Mouse (Mus musculus) right cerebral cortex, postnatal 25 days (tissue): ENCODE results near the gene 1810055G02Rik.

Experiments
- DNase-seq: peaks from one replicate; pipeline ENCODE4 v3.0.0; 2022

Gene 1810055G02Rik

DNA sequence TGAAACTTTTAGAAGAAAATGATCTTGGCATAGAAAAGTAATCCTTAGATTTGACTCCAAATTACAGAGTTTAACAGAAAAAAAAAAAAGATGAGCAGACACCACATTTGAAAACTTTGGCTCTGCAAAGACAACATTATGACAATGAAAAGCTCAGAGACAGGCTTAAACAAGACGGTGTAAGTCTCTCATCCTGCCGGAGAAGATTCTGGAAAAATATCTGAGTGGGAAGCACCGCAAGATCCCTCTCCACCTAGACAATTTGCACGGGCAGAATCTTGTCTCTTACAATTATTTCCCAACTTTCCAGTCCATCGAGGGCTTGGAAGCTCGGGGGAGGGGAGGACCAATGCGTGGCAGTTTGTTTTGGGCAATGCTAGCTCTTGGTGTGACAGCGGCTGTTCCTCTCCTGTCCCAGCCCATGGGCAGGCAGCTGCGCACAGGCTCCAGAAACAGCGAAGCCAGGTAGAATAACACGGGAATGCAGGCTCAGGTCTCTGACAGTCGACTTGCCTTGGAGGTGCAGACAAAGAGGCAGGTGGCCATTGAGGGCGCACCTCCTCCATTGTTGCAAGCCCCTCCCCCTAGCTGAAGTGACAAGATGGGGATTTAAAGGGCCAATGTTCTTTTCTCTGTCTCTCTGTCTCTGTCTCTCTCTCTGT lies 35.9 kb downstream of the 1810055G02Rik start:
- DNase-seq: peak; percentile 59

DNA sequence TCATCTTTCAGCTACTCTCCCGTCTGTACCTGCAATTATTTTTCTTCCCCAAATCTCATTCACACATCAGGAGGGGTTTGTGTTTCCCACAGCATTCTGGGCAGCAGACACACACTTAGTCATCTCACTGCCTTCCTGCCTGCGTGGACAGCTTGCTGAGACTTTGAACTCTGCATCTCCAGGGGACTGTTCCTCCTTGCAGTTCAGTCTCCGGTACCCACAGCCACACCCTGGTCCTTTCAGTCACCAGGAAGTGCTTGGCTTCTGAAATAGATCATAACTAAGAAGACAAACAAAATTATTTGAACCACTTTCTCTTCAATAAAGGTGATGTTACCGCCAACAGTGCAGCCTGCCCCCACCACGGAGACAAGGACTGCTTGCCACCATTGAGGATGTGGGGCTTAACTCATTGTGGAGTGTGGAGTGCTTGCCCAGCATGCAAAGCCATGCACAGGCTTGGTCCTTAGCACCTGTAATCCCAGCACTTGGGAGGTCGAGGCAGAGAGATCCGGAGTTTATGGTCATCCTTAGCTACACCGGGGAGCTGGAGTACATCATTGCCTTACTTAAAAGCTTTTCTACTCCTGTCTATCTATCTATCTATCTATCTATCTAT lies 44.6 kb downstream of the 1810055G02Rik start:
- DNase-seq: no peak

DNA sequence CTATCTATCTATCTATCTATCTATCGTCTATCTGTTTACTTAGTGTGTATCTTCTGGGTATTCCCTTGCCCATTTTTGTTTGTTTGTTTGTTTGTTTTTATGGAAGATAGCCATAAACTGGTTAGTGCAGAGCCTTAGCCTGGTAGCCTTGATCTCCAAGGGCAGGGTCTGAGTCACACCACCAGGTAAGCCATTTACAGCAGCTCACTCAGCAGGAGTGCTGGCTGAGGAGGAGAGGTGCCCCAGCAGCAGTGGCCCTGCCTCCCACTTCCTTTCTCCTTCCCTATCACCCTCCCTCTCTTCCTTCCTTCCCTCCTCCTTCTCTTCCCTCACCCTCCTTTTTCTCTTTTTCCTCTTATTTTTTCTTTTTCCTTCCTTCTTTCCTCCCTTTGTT lies 45.1 kb downstream of the 1810055G02Rik start:
- no peak for DNase-seq

DNA sequence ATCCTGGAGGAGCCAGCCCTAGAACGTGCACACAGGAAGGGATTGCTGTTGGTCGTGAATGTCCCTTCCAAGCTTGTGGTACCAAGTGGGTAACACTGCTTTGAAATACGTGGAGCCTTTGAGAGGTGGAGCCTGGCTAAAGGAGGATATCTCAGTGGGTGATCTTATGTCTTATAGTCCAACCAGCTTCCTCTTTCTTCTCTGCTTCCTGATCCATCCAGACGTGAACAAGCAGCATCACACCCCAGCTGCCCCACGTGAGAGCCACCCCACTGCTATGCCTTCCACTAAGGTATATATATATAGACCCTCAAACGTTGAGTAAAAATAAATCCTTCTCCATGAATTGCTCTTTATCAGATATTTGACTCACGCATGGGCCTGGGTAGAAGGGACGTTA lies 45.6 kb downstream of the 1810055G02Rik start:
- DNase-seq: no peak

DNA sequence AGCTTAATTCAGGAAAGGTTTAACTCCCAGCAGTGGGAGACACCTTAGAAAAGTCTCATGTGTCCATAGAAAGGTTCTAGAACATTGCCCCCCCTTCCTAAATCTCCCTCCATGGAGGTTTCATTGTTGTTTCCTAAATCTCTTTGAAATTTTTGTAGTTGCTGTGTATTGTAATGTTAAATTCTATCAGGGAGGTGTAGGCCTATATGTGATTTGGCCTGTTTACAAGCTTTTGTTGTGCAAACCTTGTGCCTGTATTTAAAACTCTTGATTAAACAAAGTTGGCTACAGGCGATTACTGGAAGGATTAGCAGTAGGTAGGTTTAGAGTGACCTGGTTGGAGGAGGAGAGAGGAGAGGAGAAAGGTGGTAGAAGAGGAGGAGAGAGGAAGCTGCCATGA lies 49.8 kb downstream of the 1810055G02Rik start:
- DNase-seq: no peak

DNA sequence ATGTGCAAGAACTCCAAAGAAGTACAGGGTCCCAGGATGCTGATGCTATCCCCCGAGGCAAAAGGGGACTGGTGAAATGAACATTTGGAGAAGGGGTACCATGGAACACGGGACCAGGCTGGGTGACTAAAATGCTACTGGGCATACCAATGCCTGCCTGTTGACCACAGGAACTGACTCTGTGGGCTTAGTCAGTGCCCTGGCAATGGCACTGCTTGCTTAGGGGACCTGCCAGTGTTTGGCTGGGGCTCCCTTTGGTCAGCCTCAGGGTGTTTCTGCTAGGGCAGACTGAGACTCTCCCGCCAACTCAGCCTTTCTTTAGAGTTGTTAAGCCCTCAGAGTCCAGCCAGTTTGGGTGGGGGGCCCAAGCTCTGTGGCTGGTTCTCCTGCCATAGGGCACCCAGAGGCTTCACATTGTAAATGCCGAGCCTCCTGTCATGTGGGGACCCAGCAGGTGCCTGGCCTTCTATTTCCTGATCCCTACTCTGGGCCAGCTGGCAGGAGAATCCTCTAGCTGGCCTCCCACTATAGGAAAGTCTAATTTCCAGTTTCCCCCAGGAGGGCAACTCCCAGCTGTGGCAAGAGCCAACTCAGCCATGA lies 57.2 kb downstream of the 1810055G02Rik start:
- no peak for DNase-seq

DNA sequence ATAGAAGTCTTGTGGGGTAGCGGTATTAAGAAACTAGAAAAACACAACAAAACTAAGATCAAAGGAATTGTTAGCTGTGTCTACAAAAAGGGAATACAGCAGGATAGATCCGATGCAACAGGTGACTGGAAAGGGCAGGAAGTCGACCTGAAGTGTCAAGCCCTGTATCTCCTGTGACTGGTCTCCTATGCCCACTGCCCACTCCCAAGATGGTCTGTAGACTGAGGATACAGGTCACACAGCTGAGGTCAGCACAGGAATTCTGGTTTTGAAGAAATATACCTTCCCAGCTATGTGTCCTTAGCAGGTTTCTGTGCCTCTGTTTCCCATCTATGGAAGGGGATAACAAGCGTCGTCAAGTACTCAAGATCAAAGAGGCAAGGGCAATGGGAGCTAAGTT lies 58.3 kb downstream of the 1810055G02Rik start:
- DNase-seq: no peak

DNA sequence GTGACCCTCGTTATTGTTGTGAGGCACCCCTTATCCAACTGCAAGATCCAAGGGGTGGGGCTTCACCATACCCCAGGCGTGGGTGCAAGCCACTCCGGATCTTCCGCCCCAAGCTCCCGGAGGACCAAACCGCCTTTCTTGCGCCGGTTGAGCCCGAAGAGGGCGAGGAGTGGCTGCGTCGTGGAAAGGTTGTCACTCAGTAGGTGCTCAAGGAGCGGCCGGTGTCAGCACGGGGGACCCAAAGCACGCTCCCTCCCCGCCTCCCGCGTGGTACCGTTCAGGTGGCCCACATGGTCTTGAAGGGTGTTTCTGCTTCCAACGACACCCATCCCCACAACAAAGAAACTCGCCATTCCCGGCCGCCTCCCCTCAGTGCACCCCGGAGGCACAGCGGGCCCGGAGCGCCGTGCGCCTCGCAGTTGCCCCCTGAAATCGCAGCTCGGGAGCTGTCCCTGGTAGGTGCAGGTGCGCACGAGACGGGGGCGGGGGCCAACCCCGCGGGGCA lies 59.2 kb downstream of the 1810055G02Rik start, which contains the start of gene Kmt5b:
Gene Kmt5b (plus strand): TSS at position 146 of the 505 bp plus-strand sequence.
- peak; percentile 62 for DNase-seq
